Mouse (Mus musculus): Measurements from ENCODE around the gene Mdh2.
A peak's percentile ranks its signal among the peaks of the same experiment; 100 is the strongest.

Gene Mdh2

GRCm38 (mm10) chr5:135832729-135833128 lies 54.4 kb downstream of the Mdh2 start:
- ATAC-seq (ENCODE audit: insufficient number of reproducible peaks, low FRiP score, low TSS enrichment): no peak

- peak; percentile 72 for ATAC-seq (ENCODE audit: insufficient number of reproducible peaks, low FRiP score, low TSS enrichment)
Observed at GRCm38 (mm10) chr5:135834769-135835491, 56.6 kb downstream of the Mdh2 start.

GRCm38 (mm10) chr5:135835492-135835858 lies 57.2 kb downstream of the Mdh2 start:
- peak; percentile 33; the same call in 1 of the 2 replicates for ATAC-seq (ENCODE audit: insufficient number of reproducible peaks, low FRiP score, low TSS enrichment)

GRCm38 (mm10) chr5:135835981-135836380 lies 57.7 kb downstream of the Mdh2 start:
- ATAC-seq (ENCODE audit: insufficient number of reproducible peaks, low FRiP score, low TSS enrichment): no peak

Data from cerebellum, adult (tissue).